Mouse (Mus musculus): ENCODE data around the gene Srxn1.
A peak's percentile ranks its signal among the peaks of the same experiment; 100 is the strongest.

Srxn1 gene

GRCm38 (mm10) chr2:152119228-152119865 is 14.0 kb downstream of the Srxn1 start:
- DNase-seq (ENCODE audit: low read depth, low spot score) = no peak

DNA sequence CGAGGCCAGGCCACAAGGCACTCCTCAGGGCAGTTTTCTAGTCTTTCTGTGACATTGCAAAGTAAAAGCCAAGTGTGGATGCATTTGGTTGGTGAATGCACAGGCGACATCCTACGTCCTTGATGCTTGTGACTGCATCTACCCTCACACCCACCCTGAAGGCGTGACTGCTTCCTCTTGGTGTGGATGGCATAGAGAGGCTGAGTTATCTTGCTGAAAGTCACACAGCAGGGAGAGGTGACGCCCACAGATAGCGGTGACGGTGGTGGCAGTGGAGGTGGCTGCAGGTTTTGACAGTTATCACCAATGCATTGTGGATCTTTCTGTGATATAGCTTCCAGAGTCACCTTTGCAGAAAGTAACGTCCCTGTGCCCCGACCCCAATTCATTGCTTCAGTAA is 17.6 kb downstream of the Srxn1 start:
- DNase-seq (ENCODE audit: low read depth, low spot score) = no peak

DNA sequence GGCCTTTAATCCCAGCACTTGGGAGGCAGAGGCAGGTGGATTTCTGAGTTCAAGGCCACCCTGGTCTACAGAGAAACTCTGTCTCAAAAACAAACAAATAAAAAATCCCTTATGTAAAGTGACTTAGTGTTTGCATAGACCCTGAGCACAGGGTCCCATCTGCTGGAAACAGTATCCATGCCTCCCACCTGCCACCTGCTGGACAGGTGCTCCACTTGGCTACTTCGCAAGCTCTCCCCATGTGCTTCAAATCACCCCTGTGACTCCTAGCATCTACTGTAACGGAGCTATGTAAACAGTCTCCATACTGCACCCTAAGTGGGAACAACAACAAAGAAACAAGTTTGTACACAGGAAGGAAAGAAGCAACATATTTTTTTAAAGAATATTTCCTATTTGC is 23.3 kb downstream of the Srxn1 start:
- peak; percentile 11 for DNase-seq (ENCODE audit: low read depth, low spot score)

- no peak for DNase-seq (ENCODE audit: low read depth, low spot score)
Observed at GRCm38 (mm10) chr2:152129778-152130177, 24.5 kb downstream of the Srxn1 start.

GRCm38 (mm10) chr2:152132016-152132415 is 26.7 kb downstream of the Srxn1 start:
- DNase-seq (ENCODE audit: low read depth, low spot score) = no peak

GRCm38 (mm10) chr2:152132691-152133090 is 27.4 kb downstream of the Srxn1 start:
- no peak for DNase-seq (ENCODE audit: low read depth, low spot score)

DNA sequence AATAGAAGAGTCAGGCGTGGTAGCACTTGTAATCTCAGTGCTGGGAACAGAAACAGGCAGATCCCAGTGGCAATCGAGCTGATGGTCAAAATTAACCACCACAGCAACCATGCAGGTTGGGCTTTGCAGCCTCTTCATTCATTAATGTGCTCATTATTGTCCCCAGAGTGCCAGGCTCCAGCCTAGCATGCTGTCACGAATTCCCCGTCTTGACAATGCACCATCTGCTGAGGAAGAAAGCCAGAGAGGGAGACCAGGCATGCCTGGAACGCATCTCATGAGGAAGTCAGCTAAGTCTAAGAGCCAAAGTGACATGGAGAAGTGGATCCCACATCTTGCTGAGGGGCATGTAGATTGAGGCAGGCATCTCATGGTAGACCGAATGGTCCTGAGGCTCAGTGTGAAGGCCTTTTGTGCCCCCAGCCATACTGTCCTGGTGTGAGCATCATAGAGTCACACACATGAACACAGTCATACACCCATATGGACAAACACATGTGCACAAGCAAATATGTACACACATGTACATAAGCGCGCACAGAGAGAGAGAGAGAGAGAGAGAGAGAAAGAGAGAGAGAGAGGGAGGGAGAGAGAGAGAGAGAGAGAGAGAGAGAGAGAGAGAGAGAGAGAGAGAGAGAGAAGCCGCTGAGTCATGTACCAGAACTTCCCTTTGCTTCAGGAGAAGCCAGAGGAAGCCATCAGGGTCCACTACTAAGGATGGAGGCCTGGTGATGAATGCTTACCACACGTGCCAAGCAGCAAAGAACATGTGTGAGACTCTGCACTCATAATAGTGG is 34.1 kb downstream of the Srxn1 start:
- DNase-seq (ENCODE audit: low read depth, low spot score) = no peak

DNA sequence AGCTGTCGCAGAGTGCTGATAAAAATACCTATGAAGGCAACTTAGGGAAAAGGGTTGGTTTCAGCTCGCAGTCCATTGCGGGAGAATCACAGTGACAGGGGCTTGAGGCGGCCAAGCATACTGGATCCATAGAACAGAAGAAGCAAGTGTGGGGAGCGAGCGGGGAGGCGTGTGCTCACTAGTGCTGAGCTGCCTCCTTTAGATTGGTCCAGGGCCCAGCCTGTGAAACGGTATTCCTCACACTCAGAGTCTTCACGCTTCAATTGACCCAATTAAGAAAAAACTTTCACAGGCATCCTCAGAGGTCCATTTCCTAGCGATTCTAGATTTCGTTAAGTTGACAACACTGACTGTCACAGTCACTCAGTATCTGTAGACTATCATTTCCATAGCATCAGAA is 35.6 kb downstream of the Srxn1 start:
- no peak for DNase-seq (ENCODE audit: low read depth, low spot score)

- DNase-seq (ENCODE audit: low read depth, low spot score) = no peak
Observed at GRCm38 (mm10) chr2:152141491-152141890, 36.2 kb downstream of the Srxn1 start.

DNA sequence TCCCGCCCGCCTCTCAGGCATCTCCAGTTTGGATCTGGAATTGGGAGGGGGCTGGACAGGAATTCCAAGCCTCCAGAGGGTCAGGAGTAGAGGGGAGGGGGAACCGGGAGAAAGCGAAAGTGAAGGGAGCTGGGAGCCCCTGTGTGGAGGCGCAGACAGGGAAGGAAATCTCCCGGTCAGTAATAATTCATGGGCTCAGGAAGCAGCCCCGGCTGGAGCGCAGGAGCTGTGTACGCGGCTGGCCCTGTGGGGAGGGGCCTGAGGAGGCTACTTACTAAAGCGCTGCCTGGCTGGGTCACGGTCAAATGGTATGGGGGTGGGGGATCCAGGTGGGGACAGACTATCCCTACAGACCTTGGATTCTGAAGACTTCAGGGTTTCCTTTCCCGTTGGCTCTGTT is 36.7 kb downstream of the Srxn1 start:
- no peak for DNase-seq (ENCODE audit: low read depth, low spot score)

DNA sequence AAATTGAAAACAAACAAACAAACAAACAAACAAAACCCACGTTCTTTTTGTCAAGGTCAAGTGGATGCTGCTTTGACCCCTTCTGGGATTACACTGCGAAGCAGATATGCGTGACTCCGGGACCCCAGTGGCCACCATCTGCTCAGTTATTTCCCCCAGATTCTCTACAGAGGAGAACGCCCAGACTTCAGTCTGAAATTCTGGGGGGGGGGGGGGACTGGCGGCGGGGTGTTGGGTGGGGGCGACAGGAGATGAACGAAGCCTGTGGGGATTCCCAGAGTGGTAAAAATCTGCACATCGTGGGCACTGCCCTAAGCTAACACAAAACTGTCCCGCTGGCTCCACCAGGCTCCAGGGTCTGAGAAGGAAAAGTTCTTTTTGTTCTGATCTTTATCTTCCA is 37.3 kb downstream of the Srxn1 start:
- DNase-seq (ENCODE audit: low read depth, low spot score) = no peak

DNA sequence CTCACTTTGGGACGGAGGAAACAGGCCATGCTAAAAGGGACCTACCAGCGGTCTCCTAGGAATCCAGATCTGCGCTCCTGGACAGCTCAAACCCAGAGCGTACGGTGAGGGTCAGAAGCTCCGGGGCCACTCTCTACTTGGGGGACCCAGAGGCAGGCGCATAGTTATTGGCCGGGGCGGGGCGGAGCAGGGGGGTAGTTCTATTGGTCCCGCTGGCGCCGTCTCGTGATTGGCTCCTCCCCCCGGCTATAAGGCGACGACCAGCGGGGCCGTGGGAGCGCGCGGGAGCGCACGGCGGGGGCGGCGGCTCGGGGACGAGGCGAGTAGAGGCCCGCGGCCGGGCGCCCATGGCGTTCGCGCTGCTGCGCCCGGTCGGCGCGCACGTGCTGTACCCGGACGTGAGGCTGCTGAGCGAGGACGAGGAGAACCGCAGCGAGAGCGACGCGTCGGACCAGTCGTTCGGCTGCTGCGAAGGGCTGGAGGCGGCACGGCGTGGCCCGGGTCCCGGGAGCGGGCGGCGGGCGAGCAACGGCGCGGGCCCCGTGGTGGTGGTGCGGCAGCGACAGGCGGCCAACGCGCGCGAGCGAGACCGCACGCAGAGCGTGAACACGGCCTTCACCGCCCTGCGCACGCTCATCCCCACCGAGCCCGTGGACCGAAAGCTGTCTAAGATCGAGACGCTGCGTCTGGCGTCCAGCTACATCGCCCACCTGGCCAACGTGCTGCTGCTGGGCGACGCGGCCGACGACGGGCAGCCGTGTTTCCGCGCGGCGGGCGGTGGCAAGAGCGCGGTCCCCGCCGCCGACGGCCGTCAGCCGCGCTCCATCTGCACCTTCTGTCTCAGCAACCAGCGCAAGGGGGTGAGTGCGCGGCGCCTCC is 38.2 kb downstream of the Srxn1 start, which contains the start of gene Tcf15:
Gene Tcf15, plus strand, starts transcription at position 283 of the 879 bp plus-strand sequence.
- DNase-seq (ENCODE audit: low read depth, low spot score) = no peak

DNA sequence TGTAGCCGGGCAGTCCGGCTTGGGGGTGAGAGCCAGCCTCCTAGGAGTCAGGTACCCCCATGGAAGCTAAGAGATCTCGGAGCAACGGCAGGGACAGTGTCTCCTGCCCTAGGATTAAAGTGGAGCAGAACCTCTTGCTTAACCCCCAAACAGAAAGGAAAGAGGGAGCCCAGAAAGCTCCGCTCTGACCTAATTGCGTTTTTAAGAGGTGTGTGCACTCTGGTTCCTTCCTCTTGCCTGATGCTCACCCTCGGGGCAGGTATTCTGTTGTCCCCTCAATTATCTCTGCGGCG is 38.8 kb downstream of the Srxn1 start:
- no peak for DNase-seq (ENCODE audit: low read depth, low spot score)

DNA sequence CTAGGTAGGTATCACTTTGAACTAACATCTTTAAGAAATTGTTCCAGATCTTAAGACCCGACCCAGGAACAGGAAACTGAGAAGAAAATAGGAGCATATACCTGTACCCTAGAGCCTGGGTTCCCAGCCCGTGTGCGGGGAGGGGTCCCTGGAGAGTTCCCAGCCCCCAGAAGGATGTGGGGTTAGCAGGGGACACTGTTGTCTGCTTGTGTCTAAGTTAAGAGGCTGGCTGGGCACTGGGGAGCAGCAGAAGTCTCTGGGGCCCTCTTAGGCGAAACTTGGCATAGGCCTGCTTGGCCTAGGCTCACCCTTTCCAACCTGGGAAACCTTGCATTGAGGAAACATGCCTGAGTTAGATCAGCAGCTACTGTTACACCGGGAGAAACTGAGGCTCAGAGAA is 39.2 kb downstream of the Srxn1 start:
- DNase-seq (ENCODE audit: low read depth, low spot score) = no peak

GRCm38 (mm10) chr2:152145711-152146110 is 40.4 kb downstream of the Srxn1 start:
- DNase-seq (ENCODE audit: low read depth, low spot score) = no peak

- DNase-seq (ENCODE audit: low read depth, low spot score) = peak; percentile 23
Observed at GRCm38 (mm10) chr2:152147079-152147478, 41.8 kb downstream of the Srxn1 start.

DNA sequence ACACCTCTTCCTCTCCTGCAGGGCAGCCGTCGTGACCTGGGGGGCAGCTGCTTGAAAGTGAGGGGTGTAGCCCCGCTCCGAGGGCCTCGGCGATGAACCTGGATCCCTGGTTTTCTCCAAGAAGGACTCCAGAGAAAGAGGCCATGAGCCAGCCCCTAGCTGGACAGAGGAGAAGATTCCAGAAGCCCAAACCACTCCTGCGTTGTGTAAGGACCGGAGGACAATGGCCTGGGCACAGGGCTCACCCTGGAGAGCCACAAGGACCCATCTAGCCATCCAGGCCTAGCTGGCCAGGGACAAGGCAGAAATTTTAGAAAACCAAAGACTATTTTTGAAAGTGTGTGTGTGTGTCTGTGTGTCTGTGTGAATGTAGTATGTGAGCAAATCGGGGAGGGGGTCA is 43.4 kb downstream of the Srxn1 start:
- DNase-seq (ENCODE audit: low read depth, low spot score) = no peak

- DNase-seq (ENCODE audit: low read depth, low spot score) = no peak
Observed at GRCm38 (mm10) chr2:152149891-152150290, 44.6 kb downstream of the Srxn1 start.

GRCm38 (mm10) chr2:152150373-152150772 is 45.1 kb downstream of the Srxn1 start:
- DNase-seq (ENCODE audit: low read depth, low spot score) = no peak

GRCm38 (mm10) chr2:152153361-152153760 is 48.0 kb downstream of the Srxn1 start:
- no peak for DNase-seq (ENCODE audit: low read depth, low spot score)

DNA sequence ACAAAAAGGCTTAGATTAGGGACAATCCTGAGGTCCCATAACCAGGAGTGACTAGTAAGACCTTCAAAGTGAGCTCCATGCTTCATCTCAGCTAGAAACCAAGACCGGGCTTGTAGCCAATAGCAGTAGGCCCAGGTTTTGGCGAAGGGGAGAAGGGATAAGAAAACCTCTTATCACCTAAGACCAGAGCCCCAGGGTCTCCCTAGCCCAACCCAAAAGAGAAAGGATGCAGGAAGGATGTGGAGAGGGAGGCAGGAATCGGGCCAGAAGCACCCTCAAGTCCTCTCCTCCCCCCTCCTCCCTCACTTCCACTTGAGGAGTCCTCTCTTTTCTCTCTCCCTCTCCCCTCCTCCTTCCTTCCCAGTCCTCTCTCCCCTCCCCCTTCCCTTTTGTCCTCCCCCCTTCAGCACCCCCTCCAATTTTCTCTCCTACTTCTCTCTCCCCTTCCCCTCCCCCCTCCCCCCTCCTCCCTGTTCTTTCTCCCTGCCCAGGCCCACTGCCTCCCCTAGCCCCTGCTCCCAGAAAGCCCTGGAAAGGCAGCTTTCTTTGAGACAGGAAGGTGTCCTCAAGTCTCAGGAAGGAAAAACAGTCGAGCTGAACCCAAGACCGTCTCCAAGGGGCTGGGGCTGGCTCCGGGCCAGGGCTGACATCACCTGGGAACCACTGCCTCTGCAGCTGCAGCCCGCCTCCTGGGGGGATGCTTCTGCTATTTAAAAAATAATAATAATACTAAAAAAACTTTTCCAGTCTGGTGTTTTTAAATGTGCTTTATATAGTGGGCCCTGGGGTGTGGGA is 50.3 kb downstream of the Srxn1 start:
- no peak for DNase-seq (ENCODE audit: low read depth, low spot score)

DNA sequence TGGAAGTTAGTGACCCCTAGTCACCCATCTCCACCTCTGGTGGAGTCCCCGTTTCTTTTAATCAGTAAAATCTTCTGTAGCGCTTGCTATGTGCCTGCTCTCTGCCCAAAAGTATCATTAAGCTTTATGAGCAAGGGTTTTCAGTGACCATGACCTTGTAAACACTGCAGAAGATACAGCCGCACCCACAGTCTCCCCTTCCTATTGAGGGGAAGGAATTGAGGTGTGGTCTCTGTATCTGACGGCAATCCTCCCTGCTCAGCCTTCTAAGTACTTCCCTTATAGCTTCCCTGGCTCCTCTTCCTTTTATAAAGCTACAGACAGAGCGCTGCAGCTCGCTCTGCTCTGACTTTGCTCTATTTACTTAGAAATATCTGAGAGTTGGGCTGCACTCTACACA is 51.2 kb downstream of the Srxn1 start:
- no peak for DNase-seq (ENCODE audit: low read depth, low spot score)

Data from A20 (cell line).